ENCODE assay signal across 18 mouse cellular contexts in the genomic region with DNA sequence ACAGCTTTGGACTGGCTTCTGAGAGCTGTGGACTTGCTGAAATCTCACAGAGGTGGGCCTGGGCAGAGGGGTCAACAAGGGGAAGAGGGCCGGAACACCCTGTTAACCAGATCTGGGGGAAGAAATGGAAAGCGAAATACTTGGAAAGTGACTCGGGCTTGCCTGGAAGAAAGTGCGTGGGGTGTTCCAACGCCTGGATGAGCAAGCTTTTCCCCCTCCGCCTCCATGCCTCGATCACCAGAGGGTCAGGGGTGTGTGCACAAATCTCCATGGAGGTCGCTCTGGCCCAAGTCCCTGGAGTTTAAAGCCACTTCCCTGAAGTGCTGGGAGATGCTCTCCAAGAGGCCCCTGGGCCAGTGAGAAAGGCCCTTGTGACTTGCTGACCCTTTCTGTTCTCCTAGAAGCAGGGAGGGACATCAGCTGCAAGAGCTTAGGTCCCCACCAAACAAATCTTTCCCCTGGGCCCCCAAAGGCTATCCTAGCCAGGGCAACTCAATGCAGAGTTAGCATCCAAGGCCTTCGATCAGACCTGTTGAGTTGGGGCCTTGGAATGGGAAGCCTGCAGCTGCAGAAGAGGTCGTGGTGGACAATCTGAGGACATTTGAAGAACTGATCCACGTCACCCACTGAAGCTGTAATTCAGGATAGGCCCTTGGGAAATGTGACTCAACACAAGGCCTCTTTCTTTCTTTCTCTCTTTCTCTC.
DNase-seq lines count a peak whose midpoint lies in the region; ATAC-seq lines count a peak whose summit lies in the region.
"Had no signal": no experiment of that assay in that cellular context is flagged by ENCODE, and none has a peak within 500 bp of the region (broad histone marks: within the 10 kb centered on the region; RNA-seq: fewer than 3 reads in every experiment).

No protein-coding gene starts in this region.

- H3K27ac ChIP-seq in heart, embryonic 12.5 days (ENCODE audit: poor library complexity, severe bottlenecking): no peak overlapping the region
- H3K27ac ChIP-seq: embryonic facial prominence, embryonic 15.5 days; forebrain, embryonic 10.5 days; heart, embryonic 13.5 days; hindbrain, embryonic 15.5 days had no signal

- DNase-seq in heart, adult 11 months: peak; percentile 93
- peak; percentile 25 for DNase-seq in testis, postnatal 10 days (ENCODE audit: low spot score)
- no peak for DNase-seq in testis, postnatal 14 days (ENCODE audit: low spot score)
- DNase-seq in skeletal muscle tissue, adult 2 months (ENCODE audit: low read depth, low spot score): peak; percentile 79
- DNase-seq in embryo, embryonic 10 days (ENCODE audit: low spot score): no peak
- DNase-seq: adrenal gland, adult 2 months; adrenal gland, postnatal 25 days; cerebellum, adult 2 months; cerebellum, postnatal 10 days; embryo, embryonic 11 days; heart, postnatal 36 days had no signal

- peaks cover 7% of the 10 kb centered on the region for H3K4me1 ChIP-seq in heart, embryonic 12.5 days (replicated peaks)

- no peaks in the 10 kb centered on the region for H3K9me3 ChIP-seq in heart, embryonic 12.5 days (replicated peaks)
- H3K9me3 ChIP-seq: embryonic facial prominence, embryonic 15.5 days; forebrain, embryonic 10.5 days; heart, embryonic 13.5 days; hindbrain, embryonic 15.5 days had no signal

- no peak overlapping the region for H3K4me3 ChIP-seq in heart, embryonic 12.5 days
- H3K4me3 ChIP-seq: embryonic facial prominence, embryonic 15.5 days; erythroblast, embryonic 14.5 days; forebrain, embryonic 10.5 days; heart, embryonic 13.5 days; hindbrain, embryonic 15.5 days had no signal

- no peak for ATAC-seq in heart, embryonic 12.5 days (ENCODE audit: insufficient number of reproducible peaks, low FRiP score)
- ATAC-seq: forebrain, embryonic 14.5 days had no signal

- 82% methylated on average over 11 of the region's 11 CpGs for WGBS in heart, embryonic 12.5 days

- H3K36me3 ChIP-seq in heart, embryonic 12.5 days: no peaks in the 10 kb centered on the region
- H3K36me3 ChIP-seq: embryonic facial prominence, embryonic 15.5 days; forebrain, embryonic 10.5 days; heart, embryonic 13.5 days; hindbrain, embryonic 15.5 days had no signal

- no peak overlapping the region for H3K4me2 ChIP-seq in heart, embryonic 12.5 days
- H3K4me2 ChIP-seq: embryonic facial prominence, embryonic 15.5 days; heart, embryonic 13.5 days; hindbrain, embryonic 15.5 days had no signal

- no peak overlapping the region for H3K9ac ChIP-seq in heart, embryonic 12.5 days
- H3K9ac ChIP-seq: embryonic facial prominence, embryonic 15.5 days; heart, embryonic 13.5 days; hindbrain, embryonic 15.5 days had no signal

- no peaks in the 10 kb centered on the region for H3K27me3 ChIP-seq in heart, embryonic 12.5 days (replicated peaks)
- H3K27me3 ChIP-seq: heart, embryonic 13.5 days; hindbrain, embryonic 15.5 days had no signal

Comparison
In these comparisons a context has a peak if more than half of its experiments do, and no peak if none do; other contexts are left out.
1. DNase-seq: peak in heart, adult 11 months (single experiment), testis, postnatal 10 days (single experiment) and skeletal muscle tissue, adult 2 months (single experiment); none in testis, postnatal 14 days (single experiment) and embryo, embryonic 10 days (single experiment).